Mouse (Mus musculus) hindbrain, postnatal 0 days (tissue): ENCODE measurements around the gene Sdccag8. TPM values are rescaled to one million over a fixed set of nuclear protein-coding genes. Genes with fewer than 3 reads are reported as not detected.
A peak's percentile ranks its signal among the peaks of the same experiment; 100 is the strongest.

Experiments used
- ATAC-seq: fragments of 200-750 bp; cut with Nextera tagmentation; 2 replicates; pipeline ENCODE4 v1.8.0; 2017; ENCODE audit warnings: mild to moderate bottlenecking, moderate TSS enrichment, moderate library complexity
- DNase-seq: peaks from one replicate; pipeline ENCODE4 v3.0.0-alpha.2; 2015; ENCODE audit warnings: low spot score
- H3K27ac ChIP-seq: fragments of 300-500 bp; sonication (generic); 2 replicates; pipeline ENCODE4 v1.5.1; 2014; ENCODE audit warnings: mild to moderate bottlenecking
- H3K27me3 ChIP-seq: fragments of 300-500 bp; sonication (generic); 2 replicates; pipeline ENCODE4 v1.6.1; 2014; ENCODE audit warnings: low read length, mixed read lengths; ENCODE audit not compliant: insufficient read depth
- H3K36me3 ChIP-seq: fragments of 300-500 bp; sonication (generic); 2 replicates; pipeline ENCODE4 v1.6.1; 2014; ENCODE audit warnings: low read length, mixed read lengths; ENCODE audit not compliant: insufficient read depth
- H3K4me1 ChIP-seq: fragments of 300-500 bp; sonication (generic); 2 replicates; pipeline ENCODE4 v1.6.1; 2014; ENCODE audit warnings: antibody characterized with exemption, low read length, mixed read lengths; ENCODE audit not compliant: insufficient read depth
- H3K4me2 ChIP-seq: fragments of 300-500 bp; sonication (generic); 2 replicates; pipeline ENCODE4 v1.6.1; 2014; ENCODE audit warnings: low read depth, mild to moderate bottlenecking, low read length, moderate library complexity, mixed read lengths
- H3K4me3 ChIP-seq: fragments of 300-500 bp; sonication (generic); 2 replicates; pipeline ENCODE4 v1.5.1; 2014; ENCODE audit warnings: low read length
- H3K9ac ChIP-seq: fragments of 300-500 bp; sonication (generic); replicated peaks from 2 replicates; pipeline ENCODE4 v1.6.1; 2014; ENCODE audit warnings: mild to moderate bottlenecking, low read length, moderate library complexity, mixed read lengths
- H3K9me3 ChIP-seq: fragments of 300-500 bp; sonication (generic); 2 replicates; pipeline ENCODE4 v1.6.1; 2016; ENCODE audit warnings: low read length, mixed read lengths
- CTCF ChIP-seq: IDR thresholded peaks from 2 replicates; pipeline ENCODE4 v1.5.1; 2016; ENCODE audit warnings: antibody characterized with exemption, control low read depth, low read depth
- WGBS: fragments of 180-500 bp; shearing (Covaris S2); extraction: QIAGEN DNeasy Blood & Tissue Kit; methylation state at CpG from one replicate; pipeline ENCODE4 v1.1.7; 2014; 5-methylcytosine and 5-hydroxymethylcytosine counted together
- polyA plus RNA-seq: library from polyadenylated mRNA; unstranded; fragments of >200 nt; fragmentation: Nextera tagmentation; extraction: Ambion mirVana; gene quantifications from 2 replicates; pipeline ENCODE4 v1.2.1, GENCODE M21; 2015
- total RNA-seq: library from RNA; depleted of rRNA; stranded (reverse); fragments of >200 nt; gene quantifications from 2 replicates; pipeline ENCODE4 v1.2.3, GENCODE M21; 2014

The Sdccag8 gene
- total and polyA plus RNA-seq, 2 experiments from 2014 or later = 10.1 to 23.1 TPM

DNA sequence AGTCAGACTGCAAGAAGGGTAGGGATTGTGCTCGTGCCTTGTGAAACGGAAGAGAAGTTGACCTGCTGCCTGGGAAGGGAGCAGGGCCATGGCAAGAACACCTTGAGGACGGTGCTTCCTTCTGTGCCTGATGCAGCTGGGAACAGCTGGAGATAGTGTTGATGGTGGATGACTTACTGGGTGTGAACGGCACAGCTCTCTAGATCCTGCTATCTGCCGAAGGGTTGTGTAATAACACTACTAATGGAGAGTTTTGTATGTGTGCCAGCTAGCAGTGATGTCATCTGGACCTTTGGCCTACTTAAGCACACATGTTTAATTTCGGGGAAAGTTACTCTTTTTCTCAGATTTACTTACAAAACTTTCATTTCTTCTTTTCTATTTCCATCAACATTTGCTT lies 4.3 kb downstream of the Sdccag8 start:
- H3K9me3 ChIP-seq = no peaks in the 10 kb centered on the region
- H3K4me1 ChIP-seq = no peaks in the 10 kb centered on the region
- H3K4me2 ChIP-seq = no peak overlapping the region
- no peak overlapping the region for H3K9ac ChIP-seq
- H3K27me3 ChIP-seq = no peaks in the 10 kb centered on the region
- no peak overlapping the region for H3K4me3 ChIP-seq
- DNase-seq = no peak
- no peak overlapping the region for H3K27ac ChIP-seq
- no peak for TF ChIP-seq CTCF
- WGBS = 71% methylated on average over 6 of the region's 6 CpGs
- no peak for ATAC-seq
- no peaks in the 10 kb centered on the region for H3K36me3 ChIP-seq

- H3K9me3 ChIP-seq = no peaks in the 10 kb centered on the region
- no peak for TF ChIP-seq CTCF
- H3K36me3 ChIP-seq = no peaks in the 10 kb centered on the region; the same call in 1 of the 2 replicates
- no peak overlapping the region for H3K4me2 ChIP-seq
- DNase-seq = no peak
- no peak for ATAC-seq
- H3K9ac ChIP-seq = no peak overlapping the region
- no peak overlapping the region for H3K4me3 ChIP-seq
- H3K27me3 ChIP-seq = no peaks in the 10 kb centered on the region
- no peak overlapping the region for H3K27ac ChIP-seq
- WGBS = 31% methylated on average over 1 of the region's 1 CpGs
- H3K4me1 ChIP-seq = no peaks in the 10 kb centered on the region
Measured at GRCm38 (mm10) chr1:176821929-176822328, 7.5 kb downstream of the Sdccag8 start.

GRCm38 (mm10) chr1:176822949-176823348 lies 8.5 kb downstream of the Sdccag8 start:
- Histone ChIP-seq H3K4me2 (no peak overlapping the region), H3K4me3 (no peak overlapping the region), H3K9ac (no peak overlapping the region), H3K27me3 (no peaks in the 10 kb centered on the region), H3K9me3 (no peaks in the 10 kb centered on the region), H3K36me3 (no peaks in the 10 kb centered on the region; the same call in 1 of the 2 replicates), H3K27ac (no peak overlapping the region), H3K4me1 (no peaks in the 10 kb centered on the region)
- ATAC-seq (no peak), DNase-seq (no peak)
- no peak for TF ChIP-seq CTCF
- WGBS = 93% methylated on average over 4 of the region's 4 CpGs

DNA sequence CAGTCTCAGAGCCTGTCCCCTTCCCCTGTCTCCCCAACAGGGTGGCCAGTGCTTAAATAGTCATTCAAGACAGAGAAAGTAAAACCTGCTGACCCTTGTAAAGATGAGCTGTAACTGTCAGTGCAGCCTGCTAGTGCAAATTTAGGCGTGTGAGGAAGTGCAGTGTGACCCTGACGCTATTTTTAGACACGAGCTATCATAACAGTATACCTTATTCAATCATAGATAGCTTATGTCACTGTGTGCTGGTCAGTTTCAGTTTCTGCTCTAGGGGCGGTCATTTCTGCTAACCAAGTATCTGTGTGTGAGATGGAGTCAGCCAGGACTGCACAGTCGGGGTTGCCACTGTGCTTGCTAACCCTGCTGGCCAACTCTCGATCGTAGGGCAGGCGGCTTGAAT lies 9.4 kb downstream of the Sdccag8 start:
- no peak for TF ChIP-seq CTCF
- WGBS = 85% methylated on average over 8 of the region's 8 CpGs
- no peak overlapping the region for H3K9ac ChIP-seq

DNA sequence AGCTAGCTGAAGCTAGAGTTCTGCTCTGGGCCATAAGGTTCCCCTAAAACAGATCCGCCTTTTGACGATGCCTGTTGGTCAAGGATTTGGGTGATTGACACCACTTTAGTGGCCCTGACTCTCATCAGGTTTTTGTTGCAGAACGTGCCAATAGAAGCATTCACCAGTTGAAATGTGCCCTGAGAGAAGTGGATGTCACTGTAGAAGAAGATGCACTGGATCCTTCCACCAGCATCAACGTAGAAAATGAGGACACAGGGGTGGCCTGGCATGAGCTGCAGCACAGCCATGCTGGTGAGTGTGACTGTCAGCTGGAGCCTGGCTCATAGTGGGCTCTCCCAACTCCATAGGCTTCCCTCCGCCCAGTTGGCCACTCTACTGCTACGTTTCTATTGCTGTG lies 10.2 kb downstream of the Sdccag8 start:
- no peak for TF ChIP-seq CTCF

More for the DNA sequence above, 9.4 kb downstream of the Sdccag8 start:
- Histone ChIP-seq H3K36me3 (no peaks in the 10 kb centered on the region; the same call in 1 of the 2 replicates), H3K4me1 (no peaks in the 10 kb centered on the region), H3K4me2 (no peak overlapping the region), H3K4me3 (no peak overlapping the region), H3K27ac (no peak overlapping the region), H3K27me3 (no peaks in the 10 kb centered on the region), H3K9me3 (no peaks in the 10 kb centered on the region)
- ATAC-seq (no peak), DNase-seq (no peak)

GRCm38 (mm10) chr1:176825084-176825483 lies 10.6 kb downstream of the Sdccag8 start:
- TF ChIP-seq CTCF = no peak
- 65% methylated on average over 4 of the region's 4 CpGs for WGBS

More for the DNA sequence above, 10.2 kb downstream of the Sdccag8 start:
- 68% methylated on average over 6 of the region's 6 CpGs for WGBS
- H3K4me3 ChIP-seq = no peak overlapping the region
- no peaks in the 10 kb centered on the region for H3K9me3 ChIP-seq
- ATAC-seq (no peak), DNase-seq (no peak)
- no peak overlapping the region for H3K4me2 ChIP-seq
- H3K36me3 ChIP-seq = no peaks in the 10 kb centered on the region; the same call in 1 of the 2 replicates
- H3K27ac ChIP-seq = no peak overlapping the region
- H3K9ac ChIP-seq = no peak overlapping the region
- H3K27me3 ChIP-seq = no peaks in the 10 kb centered on the region
- no peaks in the 10 kb centered on the region for H3K4me1 ChIP-seq

DNA sequence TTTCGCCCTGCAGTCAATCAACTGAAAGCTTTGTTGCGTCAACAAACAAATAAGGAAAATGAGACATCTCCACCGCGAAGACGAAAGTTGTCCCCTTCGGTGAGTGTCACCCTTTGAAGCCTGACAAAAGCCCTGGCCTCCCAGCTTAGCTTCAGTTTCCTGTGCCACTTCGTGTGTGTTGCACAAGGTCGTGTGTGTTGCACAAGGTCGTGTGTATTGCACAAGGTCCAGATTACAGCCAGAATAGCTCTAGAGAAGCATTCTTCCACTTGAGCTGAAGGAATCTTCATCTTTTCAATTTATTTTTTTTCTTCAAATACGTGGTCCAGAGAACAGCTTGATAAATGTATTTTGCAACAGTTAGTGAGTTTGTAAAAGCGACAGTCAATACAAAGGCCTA lies 11.7 kb downstream of the Sdccag8 start:
- ATAC-seq (no peak), DNase-seq (no peak)
- no peak for TF ChIP-seq CTCF
- H3K27ac ChIP-seq = no peak overlapping the region
- H3K4me2 ChIP-seq = no peak overlapping the region
- H3K4me1 ChIP-seq = no peaks in the 10 kb centered on the region
- no peak overlapping the region for H3K4me3 ChIP-seq
- H3K9me3 ChIP-seq = no peaks in the 10 kb centered on the region
- 86% methylated on average over 11 of the region's 11 CpGs for WGBS
- H3K9ac ChIP-seq = no peak overlapping the region
- no peaks in the 10 kb centered on the region; the same call in 1 of the 2 replicates for H3K36me3 ChIP-seq
- no peaks in the 10 kb centered on the region for H3K27me3 ChIP-seq

More at GRCm38 (mm10) chr1:176825084-176825483, 10.6 kb downstream of the Sdccag8 start:
- Histone ChIP-seq H3K9ac (no peak overlapping the region), H3K4me2 (no peak overlapping the region), H3K27ac (no peak overlapping the region), H3K27me3 (no peaks in the 10 kb centered on the region), H3K4me3 (no peak overlapping the region), H3K4me1 (no peaks in the 10 kb centered on the region), H3K36me3 (no peaks in the 10 kb centered on the region; the same call in 1 of the 2 replicates), H3K9me3 (no peaks in the 10 kb centered on the region)
- DNase-seq = peak; percentile 20
- ATAC-seq = no peak
